Mouse (Mus musculus): ENCODE results near the gene AL732309.1.

The AL732309.1 gene

DNA sequence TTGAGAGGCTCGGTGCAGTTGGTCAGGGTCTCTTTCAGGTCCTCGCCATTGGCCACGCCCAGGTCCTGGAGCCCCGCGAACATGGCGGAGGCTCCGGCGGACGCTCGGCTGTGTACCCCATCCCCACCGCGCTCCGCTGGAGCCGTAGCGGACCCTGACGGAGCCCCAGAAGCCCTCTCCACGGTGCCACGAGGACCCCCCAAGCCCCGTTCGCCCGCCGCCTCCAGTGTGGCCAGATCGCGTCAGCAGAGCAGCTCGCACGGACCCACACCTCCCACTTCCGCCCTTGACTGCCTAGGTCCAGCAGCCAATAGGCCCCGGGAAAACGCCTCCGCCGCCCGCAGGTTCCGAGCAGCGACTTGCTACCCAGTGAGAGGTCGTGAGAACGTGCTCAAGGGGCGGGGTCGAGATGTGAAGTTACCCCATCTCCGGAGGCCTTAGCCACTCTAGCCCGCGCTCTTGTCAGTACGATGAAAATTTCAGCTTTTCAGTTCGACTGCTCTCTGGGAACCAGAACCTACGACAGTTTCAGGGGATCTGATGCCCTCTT, 35.5 kb downstream of the AL732309.1 start, which contains the start of gene Nelfb:
TSS of gene Nelfb (minus strand) at position 369 of the 550 bp plus-strand sequence.
- DNase-seq = peak; percentile 92 to 95

DNA sequence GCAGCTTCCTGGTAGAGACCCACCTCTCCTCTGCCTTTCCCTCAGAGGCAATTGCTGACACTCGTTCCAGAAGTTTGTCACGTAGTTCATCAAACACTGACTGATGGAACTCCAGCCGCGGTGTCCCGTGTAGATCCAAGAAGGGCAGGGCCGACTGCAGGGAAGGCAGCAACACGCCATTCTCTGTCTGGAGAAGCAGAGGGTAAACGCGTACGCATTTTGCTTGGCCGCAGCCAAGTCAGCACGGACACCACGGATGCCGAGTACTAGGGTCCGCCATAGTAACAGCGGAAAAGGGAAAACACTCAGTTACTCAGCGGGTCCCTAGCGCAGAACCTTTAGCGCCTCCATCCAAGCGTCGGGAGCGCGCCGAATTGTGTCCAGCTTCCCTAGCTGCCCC, 36.0 kb downstream of the AL732309.1 start:
- DNase-seq = peak in 1 of 2 experiments; percentile 15

DNA sequence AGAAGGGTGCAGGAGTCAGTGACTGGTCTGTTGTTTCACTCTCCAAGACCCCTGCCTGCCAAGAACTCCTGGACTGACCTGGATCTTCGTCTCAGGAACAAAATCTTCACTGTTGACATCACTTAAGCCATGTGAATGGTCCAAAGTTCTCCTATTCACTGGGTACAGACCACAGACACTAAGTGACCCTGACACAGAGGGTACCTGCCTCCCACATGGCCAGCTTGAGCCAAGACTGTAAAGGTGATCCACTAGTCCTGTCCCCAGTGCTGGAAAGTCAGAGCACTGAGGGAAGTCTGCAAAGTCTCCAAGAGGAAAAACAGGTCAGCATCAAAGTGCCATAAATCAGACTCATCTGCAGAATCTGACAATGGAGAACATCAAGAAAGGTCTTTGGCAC, 39.1 kb downstream of the AL732309.1 start:
- DNase-seq = no peak

DNA sequence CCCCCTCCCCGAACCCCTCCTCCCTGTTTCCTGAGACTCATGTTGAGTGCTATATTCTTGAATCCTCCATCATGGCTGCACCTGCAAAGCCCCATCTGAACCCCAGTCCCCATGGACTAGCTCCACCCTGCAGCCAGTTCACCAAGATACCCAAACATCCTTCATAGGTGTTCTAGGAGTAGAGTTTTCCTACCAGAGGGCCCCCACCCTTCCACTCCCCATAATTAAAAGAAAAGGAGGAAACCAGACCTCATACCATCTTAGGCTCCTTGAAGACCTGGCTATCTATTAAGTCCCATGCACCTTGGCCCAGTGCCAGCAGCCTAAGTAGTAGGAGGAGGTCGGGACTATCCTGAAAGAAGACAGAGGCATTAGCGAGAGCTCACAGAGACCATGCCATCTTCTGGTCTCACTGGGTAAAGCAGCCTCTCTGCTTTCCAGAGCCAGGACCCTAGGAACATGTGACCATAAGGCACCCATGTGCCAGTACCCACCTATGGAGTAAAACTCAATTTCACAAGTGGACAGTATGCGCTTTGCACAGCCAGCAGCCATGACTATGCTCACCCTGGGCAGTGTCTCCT, 42.9 kb downstream of the AL732309.1 start:
- DNase-seq = no peak

DNA sequence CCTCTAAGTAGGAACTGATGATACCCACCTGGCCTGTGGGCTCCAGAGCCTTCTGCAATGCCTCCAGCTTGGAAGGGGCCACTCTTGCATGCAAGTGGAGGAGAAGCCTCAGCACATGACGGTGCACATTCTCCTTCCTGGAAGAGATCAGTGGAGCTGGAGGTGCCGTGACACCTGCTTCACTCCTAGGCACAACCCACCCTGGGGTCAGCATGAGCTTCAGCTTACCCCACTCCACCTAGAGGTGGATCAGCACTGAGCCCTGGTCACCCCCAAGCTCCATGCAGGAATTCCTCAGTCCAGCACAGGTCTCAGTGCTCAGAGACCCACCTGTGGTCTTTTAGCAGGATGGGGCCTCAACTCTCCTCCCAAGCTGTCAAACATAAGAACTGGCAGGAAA, 46.0 kb downstream of the AL732309.1 start:
- DNase-seq = no peak

DNA sequence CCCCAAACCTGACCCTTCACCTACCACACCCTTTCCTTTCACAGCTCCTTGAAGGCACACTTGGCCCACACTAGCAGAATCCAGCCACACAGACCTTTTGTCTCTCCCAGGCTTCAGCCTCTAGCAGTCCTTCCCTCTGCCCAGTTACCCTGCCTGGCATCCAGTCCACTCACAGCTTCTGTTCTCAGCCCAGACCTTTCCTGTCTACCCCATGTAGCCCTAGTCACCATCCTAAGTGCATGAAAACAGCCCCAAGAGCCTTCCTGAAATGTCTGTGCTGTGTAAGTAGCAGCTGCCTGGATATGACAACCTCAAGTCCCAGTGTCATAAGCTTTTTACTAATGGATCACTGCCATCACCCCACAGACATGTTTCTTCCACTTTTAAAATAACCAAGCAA, 48.7 kb downstream of the AL732309.1 start:
- peak in 1 of 2 experiments; percentile 25 for DNase-seq

DNA sequence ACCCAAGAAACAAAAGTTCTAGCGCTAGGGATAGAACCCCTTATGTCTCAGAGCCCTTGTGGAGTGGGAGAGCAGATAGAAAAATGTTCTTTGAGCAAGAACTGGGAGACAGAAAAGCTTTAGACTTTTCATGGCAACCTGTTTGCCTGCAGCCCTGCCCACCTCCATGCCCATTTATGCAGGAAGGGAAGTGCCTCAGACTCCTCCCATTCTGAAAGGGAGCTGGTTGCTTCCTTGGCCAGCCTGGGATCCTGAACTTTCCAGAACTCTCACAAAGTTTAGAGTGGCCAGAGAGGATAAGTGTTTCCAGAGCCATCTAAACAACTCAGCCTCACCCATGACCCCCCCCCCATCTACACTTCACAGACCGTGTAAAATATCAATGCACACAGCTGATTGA, 49.5 kb downstream of the AL732309.1 start:
- DNase-seq = peak; percentile 64 to 71

DNA sequence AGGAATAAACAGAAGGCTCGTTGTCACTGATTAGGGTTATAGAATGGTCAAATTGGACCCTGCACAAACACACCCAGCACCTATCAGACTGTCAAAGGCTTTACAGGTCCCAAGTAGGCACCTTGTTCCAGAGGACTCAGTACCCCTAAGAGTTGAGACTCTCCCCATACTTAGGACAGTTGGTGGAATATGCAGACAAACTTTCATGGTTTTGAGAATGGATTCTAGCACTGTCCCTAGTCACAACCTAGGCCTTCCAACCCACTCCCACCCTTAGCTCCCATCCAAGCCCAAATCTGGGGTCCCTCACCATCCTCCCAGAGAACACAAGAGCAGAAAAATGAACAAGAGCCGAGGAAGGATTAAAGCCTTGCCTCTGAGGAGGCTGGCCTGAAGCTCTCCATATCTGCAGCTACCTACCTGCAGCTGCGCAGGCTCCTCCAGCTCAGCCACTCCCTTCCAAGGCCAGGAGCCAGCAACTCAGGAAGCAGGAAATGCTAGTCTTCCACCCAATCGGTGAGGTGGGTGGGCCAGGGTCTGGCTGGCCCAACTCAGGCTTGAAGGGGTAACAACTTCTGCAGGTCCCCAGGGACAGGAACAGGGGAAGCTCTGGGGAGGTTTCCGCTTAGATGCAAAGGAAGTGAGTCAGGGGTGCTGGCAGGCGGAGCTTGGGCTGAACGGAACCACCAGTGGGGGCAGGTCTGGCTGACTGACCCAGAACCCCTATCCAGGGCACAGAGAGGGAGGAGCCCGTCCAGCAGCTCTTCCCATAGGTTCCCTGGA, 50.3 kb downstream of the AL732309.1 start, which contains the start of gene Tor4a:
TSS of gene Tor4a (minus strand) at position 715 of the 783 bp plus-strand sequence.
- DNase-seq = peak; percentile 93 to 94

DNA sequence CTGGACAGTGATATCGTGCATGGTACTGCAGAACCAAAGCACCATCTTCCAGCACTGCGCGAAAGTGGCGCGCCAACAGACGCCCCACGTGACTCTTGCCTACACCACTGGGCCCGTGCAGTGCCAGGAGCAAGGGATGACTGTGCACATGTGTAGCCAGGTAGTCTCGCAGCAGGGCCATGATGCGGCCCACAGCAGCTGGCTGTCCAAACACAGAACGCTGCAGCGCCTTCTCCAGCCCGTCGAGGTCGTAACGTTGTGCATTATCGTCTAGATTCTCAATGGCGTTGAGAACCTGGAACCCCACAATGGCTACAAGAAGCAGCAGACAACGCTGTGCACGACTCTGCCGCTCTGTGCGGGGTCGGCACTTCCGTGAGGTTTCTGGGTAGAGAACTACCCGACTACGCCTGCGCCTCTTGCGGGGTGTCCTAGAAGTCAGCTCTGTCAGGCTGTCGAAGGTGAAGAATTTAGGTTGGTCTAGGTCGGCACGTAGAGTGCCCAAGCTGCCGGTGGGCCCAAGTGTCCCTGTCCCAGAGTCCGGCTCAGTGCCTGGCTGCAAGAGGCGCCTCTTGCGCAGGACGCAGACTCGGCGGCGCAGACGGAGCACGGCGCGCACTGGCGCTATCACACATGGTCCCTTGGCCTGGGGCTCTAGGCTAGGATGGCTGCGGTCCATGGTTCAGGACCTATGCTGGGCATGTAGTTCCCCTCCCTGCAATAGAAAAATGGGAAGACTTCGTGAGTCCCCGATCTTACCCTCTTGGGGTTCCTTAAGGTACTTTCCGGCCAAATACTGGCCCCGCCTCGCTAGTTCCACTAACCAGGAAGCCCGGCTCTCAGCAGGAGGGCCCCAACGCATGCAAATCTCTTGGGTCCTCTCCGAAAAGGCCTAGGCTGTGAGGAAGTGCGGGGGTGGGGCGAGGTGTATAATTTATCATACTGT, 51.2 kb downstream of the AL732309.1 start:
- DNase-seq = peak; percentile 87 to 88
